Mouse (Mus musculus) liver, postnatal 0 days (tissue): ENCODE measurements around the gene Fchsd2. TPM values are rescaled to one million over a fixed set of nuclear protein-coding genes. Genes with fewer than 3 reads are reported as not detected.

Experiments
- ATAC-seq: fragments of 200-750 bp; cut with Nextera tagmentation; 2 replicates; pipeline ENCODE4 v1.8.0; 2017; ENCODE audit warnings: mild to moderate bottlenecking, moderate library complexity
- DNase-seq: peaks from one replicate; pipeline ENCODE4 v3.0.0-alpha.2; 2016
- H3K27ac ChIP-seq: fragments of 300-500 bp; sonication (generic); 2 replicates; pipeline ENCODE4 v1.5.1; 2014; ENCODE audit warnings: antibody characterized with exemption, moderate library complexity, mild to moderate bottlenecking, low read depth
- H3K27me3 ChIP-seq: fragments of 300-500 bp; sonication (generic); 2 replicates; pipeline ENCODE4 v1.6.1; 2014; ENCODE audit warnings: low read length, control low read depth, mixed read lengths; ENCODE audit not compliant: insufficient read depth
- H3K36me3 ChIP-seq: fragments of 300-500 bp; sonication (generic); replicated peaks from 2 replicates; pipeline ENCODE4 v1.6.1; 2014; ENCODE audit warnings: mild to moderate bottlenecking, control low read depth, low read length, moderate library complexity, mixed read lengths; ENCODE audit not compliant: insufficient read depth
- H3K4me1 ChIP-seq: fragments of 300-500 bp; sonication (generic); 2 replicates; pipeline ENCODE4 v1.6.1; 2014; ENCODE audit warnings: antibody characterized with exemption, mild to moderate bottlenecking, control low read depth; ENCODE audit not compliant: insufficient read depth
- H3K4me2 ChIP-seq: fragments of 300-500 bp; sonication (generic); 2 replicates; pipeline ENCODE4 v1.6.1; 2014; ENCODE audit warnings: low read depth, mild to moderate bottlenecking, low read length, moderate library complexity, mixed read lengths
- H3K4me3 ChIP-seq: fragments of 300-500 bp; sonication (generic); 2 replicates; pipeline ENCODE4 v1.5.1; 2014; ENCODE audit warnings: low read depth, low read length
- H3K9ac ChIP-seq: fragments of 300-500 bp; sonication (generic); replicated peaks from 2 replicates; pipeline ENCODE4 v1.6.1; 2014; ENCODE audit warnings: mild to moderate bottlenecking, moderate library complexity
- H3K9me3 ChIP-seq: fragments of 300-500 bp; sonication (generic); 2 replicates; pipeline ENCODE4 v1.6.1; 2016; ENCODE audit warnings: mild to moderate bottlenecking, control low read depth, low read length, mixed read lengths
- CTCF ChIP-seq: sonication (generic); IDR thresholded peaks from 2 replicates; pipeline ENCODE4 v1.5.1; 2016; ENCODE audit warnings: antibody characterized with exemption, low read depth
- EP300 ChIP-seq: IDR thresholded peaks from 2 replicates; pipeline ENCODE4 v1.6.1; 2016; ENCODE audit warnings: antibody characterized with exemption, low read depth, mild to moderate bottlenecking
- WGBS: fragments of 180-500 bp; shearing (Covaris S2); extraction: QIAGEN DNeasy Blood & Tissue Kit; methylation state at CpG from one replicate; pipeline ENCODE4 v1.1.7; 2014; ENCODE audit not compliant: insufficient replicate concordance; 5-methylcytosine and 5-hydroxymethylcytosine counted together
- polyA plus RNA-seq: library from polyadenylated mRNA; unstranded; fragments of >200 nt; fragmentation: Nextera tagmentation; extraction: Ambion mirVana; gene quantifications from 2 replicates; pipeline ENCODE4 v1.2.1, GENCODE M21; 2015

Gene Fchsd2
- polyA plus RNA-seq, 1 experiment from 2014 or later, result 7.8 TPM

DNA sequence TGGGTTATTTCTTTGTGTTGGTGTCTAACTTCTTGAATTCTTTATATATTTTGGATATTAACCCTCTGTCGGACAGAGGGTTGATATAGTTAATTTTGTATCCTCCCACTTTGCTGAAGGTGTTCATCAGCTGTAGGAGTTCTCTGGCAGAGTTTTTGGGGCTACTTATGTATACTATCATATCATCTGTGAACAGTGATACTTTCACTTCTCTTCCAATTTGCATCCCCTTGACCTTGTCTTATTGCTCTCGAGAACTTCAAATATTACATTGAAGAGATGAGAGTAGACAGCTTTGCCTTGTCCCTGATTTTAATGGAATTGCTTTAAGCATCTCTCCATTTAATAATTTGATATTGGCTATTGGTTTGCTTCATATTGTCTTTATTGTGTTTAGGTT, 130.8 kb downstream of the Fchsd2 start:
- Histone ChIP-seq H3K27me3 (no peaks in the 10 kb centered on the region), H3K4me2 (no peak overlapping the region), H3K4me3 (no peak overlapping the region), H3K4me1 (0 out of 2 replicates have a peak, but pooled peaks cover 2% of the 10 kb centered on the region), H3K9me3 (no peaks in the 10 kb centered on the region), H3K36me3 (0 out of 2 replicates have a peak, but pooled peaks cover 2% of the 10 kb centered on the region), H3K27ac (no peak overlapping the region), H3K9ac (no peak overlapping the region)
- TF ChIP-seq CTCF (no peak), EP300 (no peak)
- no peak for ATAC-seq
- DNase-seq, result no peak
- WGBS, result 71% methylated on average over 2 of the region's 2 CpGs

DNA sequence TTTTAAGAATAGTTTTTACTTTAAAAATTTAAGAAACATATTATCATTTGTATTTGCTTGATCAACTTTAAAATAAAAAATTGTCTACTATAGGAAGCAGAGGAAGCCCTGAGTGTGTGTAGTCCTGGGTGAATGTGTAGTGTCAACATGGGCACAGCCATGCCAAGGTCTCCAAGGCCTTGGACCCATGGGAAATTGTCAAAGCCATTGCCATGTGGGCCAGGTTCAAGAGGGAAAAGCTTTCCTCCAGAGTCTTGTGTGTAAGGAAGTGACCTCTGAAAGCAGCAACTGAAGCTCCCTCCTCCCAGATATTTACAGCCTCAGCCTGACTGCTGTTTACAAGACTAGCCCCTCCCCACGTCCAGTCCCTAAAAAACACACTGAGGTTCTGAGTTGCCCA, 136.7 kb downstream of the Fchsd2 start:
- no peak for TF ChIP-seq CTCF
- TF ChIP-seq EP300, result no peak

DNA sequence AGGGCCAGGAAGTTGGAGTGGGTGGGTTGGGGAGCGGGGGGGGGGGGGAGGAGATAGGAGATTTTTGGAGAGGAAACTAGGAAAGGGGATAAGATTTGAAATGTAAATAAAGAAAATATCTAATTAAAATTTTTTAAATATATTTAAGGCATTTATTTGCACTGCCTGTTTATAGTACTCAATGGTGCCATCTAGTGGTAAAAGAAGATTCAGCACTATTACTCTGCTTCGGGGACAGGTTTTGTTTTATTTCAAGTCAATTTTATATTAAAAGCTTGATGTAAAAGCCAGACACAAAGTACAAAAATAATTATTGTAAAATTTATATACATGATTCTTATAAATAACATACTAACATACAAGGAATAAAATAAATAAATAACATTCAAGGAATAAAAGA, 138.8 kb downstream of the Fchsd2 start:
- 51% methylated on average over 2 of the region's 2 CpGs for WGBS
- Histone ChIP-seq H3K9me3 (no peaks in the 10 kb centered on the region), H3K9ac (no peak overlapping the region), H3K4me2 (no peak overlapping the region), H3K27ac (no peak overlapping the region), H3K27me3 (no peaks in the 10 kb centered on the region), H3K36me3 (peaks cover 2% of the 10 kb centered on the region; the same call in 1 of the 2 replicates), H3K4me1 (0 out of 2 replicates have a peak, but pooled peaks cover 4% of the 10 kb centered on the region), H3K4me3 (no peak overlapping the region)
- ATAC-seq, result no peak
- TF ChIP-seq EP300, result no peak
- TF ChIP-seq CTCF, result peak; percentile 59
- DNase-seq, result no peak

More for the DNA sequence above, 136.7 kb downstream of the Fchsd2 start:
- no peak overlapping the region for H3K27ac ChIP-seq
- 35% methylated on average over 1 of the region's 1 CpGs for WGBS
- ATAC-seq (no peak), DNase-seq (no peak)
- H3K27me3 ChIP-seq, result no peaks in the 10 kb centered on the region
- H3K4me2 ChIP-seq, result no peak overlapping the region
- H3K4me3 ChIP-seq, result no peak overlapping the region
- H3K9me3 ChIP-seq, result no peaks in the 10 kb centered on the region
- no peak overlapping the region for H3K9ac ChIP-seq
- no peaks in the 10 kb centered on the region; the same call in 1 of the 2 replicates for H3K36me3 ChIP-seq
- 0 out of 2 replicates have a peak, but pooled peaks cover 4% of the 10 kb centered on the region for H3K4me1 ChIP-seq

DNA sequence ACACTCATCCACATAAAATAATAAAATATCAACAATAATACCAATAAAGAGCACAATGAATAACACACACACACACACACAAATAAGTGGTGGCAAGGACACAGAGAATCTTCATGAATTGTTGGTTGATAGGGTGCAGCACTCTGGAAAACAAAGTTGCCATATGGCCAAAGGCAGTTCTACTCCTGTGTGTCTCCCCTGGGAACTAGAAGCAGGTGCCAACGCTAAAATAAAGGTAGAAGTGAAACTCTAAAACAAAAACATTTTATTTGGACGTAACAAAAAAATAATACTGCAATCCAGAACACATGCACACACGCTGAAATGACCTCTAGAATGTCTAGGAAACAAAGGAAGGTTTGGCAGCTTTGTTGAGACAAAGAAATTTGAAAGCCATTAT, 140.1 kb downstream of the Fchsd2 start:
- Histone ChIP-seq H3K9ac (no peak overlapping the region), H3K27ac (no peak overlapping the region), H3K36me3 (peaks cover 2% of the 10 kb centered on the region; the same call in 1 of the 2 replicates), H3K4me2 (no peak overlapping the region), H3K4me1 (0 out of 2 replicates have a peak, but pooled peaks cover 2% of the 10 kb centered on the region), H3K9me3 (no peaks in the 10 kb centered on the region), H3K27me3 (no peaks in the 10 kb centered on the region), H3K4me3 (no peak overlapping the region)
- no peak for DNase-seq
- TF ChIP-seq EP300, result no peak
- no peak for TF ChIP-seq CTCF
- no peak for ATAC-seq
- 69% methylated on average over 3 of the region's 3 CpGs for WGBS

DNA sequence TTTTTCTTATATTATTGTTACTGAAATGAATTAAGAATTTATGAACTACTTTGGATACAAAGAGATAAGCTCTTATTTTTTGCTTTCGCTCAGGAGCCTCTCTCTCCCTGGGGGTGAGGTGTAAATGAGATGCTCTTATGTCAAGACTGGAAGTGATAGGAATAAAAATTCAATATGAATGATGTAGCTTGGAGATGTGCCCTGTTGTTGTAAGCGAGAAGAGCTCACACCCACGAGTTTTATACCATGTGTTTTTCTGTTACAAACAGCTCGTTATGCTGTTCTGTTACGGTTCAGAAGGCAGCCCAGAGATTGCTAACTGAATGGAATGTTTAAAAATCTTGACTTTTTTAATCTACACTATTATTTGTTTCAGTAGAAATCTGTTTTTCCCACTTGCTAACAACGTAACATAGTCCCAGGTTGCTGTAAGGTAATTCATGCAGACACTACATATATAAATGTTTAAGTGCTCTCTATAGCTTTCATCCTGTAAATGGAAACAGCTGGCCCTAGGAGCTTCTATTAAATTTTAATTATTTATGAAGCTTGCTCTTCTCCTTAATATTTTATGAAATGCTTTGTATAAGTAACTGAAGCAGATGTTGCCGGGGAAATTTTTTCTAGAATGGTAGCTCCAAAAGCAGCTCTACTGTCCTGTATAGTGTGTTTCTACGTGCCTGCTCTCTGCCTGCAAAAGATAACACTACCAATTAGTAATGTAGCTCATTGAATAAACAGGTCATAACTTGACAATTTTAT, 144.2 kb downstream of the Fchsd2 start:
- TF ChIP-seq EP300 (no peak), CTCF (no peak)
- Histone ChIP-seq H3K4me2 (no peak overlapping the region), H3K4me3 (no peak overlapping the region), H3K36me3 (peaks cover 6% of the 10 kb centered on the region; the same call in 1 of the 2 replicates), H3K27ac (no peak overlapping the region), H3K27me3 (no peaks in the 10 kb centered on the region), H3K4me1 (no peaks in the 10 kb centered on the region), H3K9me3 (no peaks in the 10 kb centered on the region), H3K9ac (no peak overlapping the region)
- DNase-seq (no peak), ATAC-seq (no peak)
- 76% methylated on average over 8 of the region's 8 CpGs for WGBS

DNA sequence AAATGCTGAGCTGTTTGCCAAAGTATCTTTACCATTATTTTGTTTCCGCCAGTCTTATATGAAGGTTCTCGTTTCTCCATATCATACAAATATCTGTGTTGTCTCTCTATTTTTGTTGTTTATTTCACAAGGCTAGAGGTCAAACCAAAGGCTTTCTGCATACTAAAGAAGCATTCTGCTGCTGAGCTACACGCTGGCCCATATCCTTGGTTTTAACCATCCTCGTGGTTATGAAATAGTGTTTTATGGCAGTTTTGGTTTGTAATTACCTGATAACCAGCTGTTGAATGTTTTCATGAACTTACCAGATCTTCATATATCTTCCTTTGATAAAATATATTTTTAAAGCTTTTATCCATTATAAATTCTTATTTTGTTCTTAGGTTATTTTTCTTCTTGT, 156.1 kb downstream of the Fchsd2 start:
- no peak overlapping the region for H3K4me2 ChIP-seq
- H3K4me3 ChIP-seq, result no peak overlapping the region
- TF ChIP-seq EP300 (no peak), CTCF (no peak)
- no peak for DNase-seq
- peaks cover 16% of the 10 kb centered on the region for H3K36me3 ChIP-seq
- H3K9ac ChIP-seq, result no peak overlapping the region
- no peak for ATAC-seq
- no peaks in the 10 kb centered on the region for H3K27me3 ChIP-seq
- H3K9me3 ChIP-seq, result no peaks in the 10 kb centered on the region
- H3K4me1 ChIP-seq, result no peaks in the 10 kb centered on the region
- H3K27ac ChIP-seq, result no peak overlapping the region
- WGBS, result 81% methylated on average over 4 of the region's 4 CpGs
